Mouse (Mus musculus) midbrain, postnatal 0 days (tissue): ENCODE measurements around the gene Psrc1. TPM values are rescaled to one million over a fixed set of nuclear protein-coding genes. Genes with fewer than 3 reads are reported as not detected.

Source experiments
- ATAC-seq: fragments of 200-750 bp; cut with Nextera tagmentation; 2 replicates; pipeline ENCODE4 v1.8.0; 2017; ENCODE audit warnings: moderate number of reproducible peaks, mild to moderate bottlenecking, moderate TSS enrichment, moderate library complexity; ENCODE audit not compliant: low FRiP score
- DNase-seq: peaks from one replicate; pipeline ENCODE4 v3.0.0-alpha.2; 2015; ENCODE audit warnings: low spot score
- H3K27ac ChIP-seq: fragments of 300-500 bp; sonication (generic); 2 replicates; pipeline ENCODE4 v1.5.1; 2014; ENCODE audit warnings: low read depth, mild to moderate bottlenecking, low read length, mixed read lengths
- H3K27me3 ChIP-seq: fragments of 300-500 bp; sonication (generic); 2 replicates; pipeline ENCODE4 v1.6.1; 2014; ENCODE audit warnings: low read length, control low read depth, mixed read lengths; ENCODE audit not compliant: insufficient read depth
- H3K36me3 ChIP-seq: fragments of 300-500 bp; sonication (generic); 2 replicates; pipeline ENCODE4 v1.6.1; 2014; ENCODE audit warnings: low read length, control low read depth, mixed read lengths; ENCODE audit not compliant: insufficient read depth
- H3K4me1 ChIP-seq: fragments of 300-500 bp; sonication (generic); 2 replicates; pipeline ENCODE4 v1.6.1; 2014; ENCODE audit warnings: mild to moderate bottlenecking, control low read depth, antibody characterized with exemption, low read length, mixed read lengths; ENCODE audit not compliant: insufficient read depth
- H3K4me2 ChIP-seq: fragments of 300-500 bp; sonication (generic); 2 replicates; pipeline ENCODE4 v1.6.1; 2014; ENCODE audit warnings: low read depth, mild to moderate bottlenecking, low read length, mixed read lengths; ENCODE audit not compliant: poor library complexity, severe bottlenecking
- H3K4me3 ChIP-seq: fragments of 300-500 bp; sonication (generic); 2 replicates; pipeline ENCODE4 v1.5.1; 2014; ENCODE audit warnings: low read depth, mild to moderate bottlenecking, low read length, moderate library complexity
- H3K9ac ChIP-seq: fragments of 300-500 bp; sonication (generic); replicated peaks from 2 replicates; pipeline ENCODE4 v1.6.1; 2014; ENCODE audit warnings: mild to moderate bottlenecking, low read length, moderate library complexity, mixed read lengths; ENCODE audit not compliant: poor library complexity, severe bottlenecking
- H3K9me3 ChIP-seq: fragments of 300-500 bp; sonication (generic); 2 replicates; pipeline ENCODE4 v1.6.1; 2016; ENCODE audit warnings: low read length, control low read depth
- CTCF ChIP-seq: IDR thresholded peaks from 2 replicates; pipeline ENCODE4 v1.5.1; 2016; ENCODE audit warnings: antibody characterized with exemption, mild to moderate bottlenecking
- WGBS: fragments of 180-500 bp; shearing (Covaris S2); extraction: QIAGEN DNeasy Blood & Tissue Kit; methylation state at CpG from one replicate; pipeline ENCODE4 v1.1.7; 2014; 5-methylcytosine and 5-hydroxymethylcytosine counted together
- polyA plus RNA-seq: library from polyadenylated mRNA; unstranded; fragments of >200 nt; fragmentation: Nextera tagmentation; extraction: Ambion mirVana; gene quantifications from 2 replicates; pipeline ENCODE4 v1.2.1, GENCODE M21; 2015
- total RNA-seq: library from RNA; depleted of rRNA; stranded (reverse); fragments of >200 nt; gene quantifications from 2 replicates; pipeline ENCODE4 v1.2.3, GENCODE M21; 2014

Psrc1 gene
- total and polyA plus RNA-seq, 2 experiments from 2014 or later: 3.2 to 5.6 TPM

DNA sequence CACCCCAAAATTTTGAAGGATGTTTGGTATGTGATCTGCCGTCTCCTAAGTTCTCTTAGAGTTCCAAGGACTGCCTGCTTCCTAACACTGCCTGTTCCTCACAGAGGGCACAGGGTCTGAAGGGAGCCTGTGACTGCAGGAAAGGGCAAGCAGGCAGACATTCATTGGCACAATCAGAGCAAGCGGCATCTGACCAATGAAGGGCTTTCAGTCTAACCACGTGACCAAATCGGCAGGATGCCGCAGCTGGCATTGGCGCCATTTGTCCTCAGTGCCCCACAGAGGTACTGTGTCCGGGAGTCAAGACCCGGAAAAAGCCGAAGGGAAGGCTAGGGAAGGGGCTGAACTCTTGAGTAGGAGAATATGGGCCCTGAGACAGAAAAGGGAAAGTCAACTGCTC is 16.5 kb upstream of the Psrc1 start:
- no peak overlapping the region for H3K9ac ChIP-seq
- no peak overlapping the region for H3K4me2 ChIP-seq
- ATAC-seq (peak; percentile 52; the same call in 1 of the 2 replicates), DNase-seq (peak; percentile 56)
- 60% methylated on average over 9 of the region's 9 CpGs for WGBS
- H3K9me3 ChIP-seq: no peaks in the 10 kb centered on the region
- TF ChIP-seq CTCF: no peak
- H3K4me1 ChIP-seq: no peaks in the 10 kb centered on the region
- H3K4me3 ChIP-seq: no peak overlapping the region
- no peaks in the 10 kb centered on the region for H3K36me3 ChIP-seq
- H3K27me3 ChIP-seq: no peaks in the 10 kb centered on the region
- H3K27ac ChIP-seq: no peak overlapping the region

DNA sequence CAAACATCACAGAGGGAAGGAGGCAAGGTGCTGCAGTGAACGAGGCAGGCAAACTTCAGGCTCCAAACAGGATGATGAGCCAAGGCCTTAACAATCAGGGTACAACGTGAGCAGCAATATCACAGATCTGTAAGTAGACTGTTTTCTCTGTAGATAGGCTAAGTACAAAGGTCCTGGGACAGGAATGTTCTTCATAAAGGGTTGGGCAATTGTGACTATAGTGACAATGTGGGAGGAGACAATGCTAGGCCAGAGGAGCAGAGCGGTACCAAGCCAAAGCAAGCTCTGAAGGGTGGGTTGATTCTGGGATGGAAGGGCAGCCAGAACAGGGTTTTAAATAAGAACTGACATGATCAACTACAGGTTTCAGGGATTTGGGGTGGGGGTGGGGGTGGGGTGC is 15.8 kb upstream of the Psrc1 start:
- no peak overlapping the region for H3K4me3 ChIP-seq
- ATAC-seq: no peak
- H3K36me3 ChIP-seq: no peaks in the 10 kb centered on the region
- H3K27me3 ChIP-seq: no peaks in the 10 kb centered on the region
- no peak overlapping the region for H3K4me2 ChIP-seq
- H3K9ac ChIP-seq: no peak overlapping the region
- no peaks in the 10 kb centered on the region for H3K4me1 ChIP-seq
- WGBS: 79% methylated on average over 3 of the region's 3 CpGs
- no peaks in the 10 kb centered on the region for H3K9me3 ChIP-seq
- H3K27ac ChIP-seq: no peak overlapping the region
- TF ChIP-seq CTCF: no peak
- DNase-seq: no peak

GRCm38 (mm10) chr3:108368721-108369120 is 14.9 kb upstream of the Psrc1 start:
- Histone ChIP-seq H3K27ac (no peak overlapping the region), H3K4me1 (no peaks in the 10 kb centered on the region), H3K36me3 (no peaks in the 10 kb centered on the region), H3K4me3 (no peak overlapping the region), H3K9me3 (no peaks in the 10 kb centered on the region), H3K9ac (no peak overlapping the region), H3K4me2 (no peak overlapping the region), H3K27me3 (no peaks in the 10 kb centered on the region)
- TF ChIP-seq CTCF: no peak
- DNase-seq (no peak), ATAC-seq (no peak)
- WGBS: 79% methylated on average over 5 of the region's 5 CpGs

DNA sequence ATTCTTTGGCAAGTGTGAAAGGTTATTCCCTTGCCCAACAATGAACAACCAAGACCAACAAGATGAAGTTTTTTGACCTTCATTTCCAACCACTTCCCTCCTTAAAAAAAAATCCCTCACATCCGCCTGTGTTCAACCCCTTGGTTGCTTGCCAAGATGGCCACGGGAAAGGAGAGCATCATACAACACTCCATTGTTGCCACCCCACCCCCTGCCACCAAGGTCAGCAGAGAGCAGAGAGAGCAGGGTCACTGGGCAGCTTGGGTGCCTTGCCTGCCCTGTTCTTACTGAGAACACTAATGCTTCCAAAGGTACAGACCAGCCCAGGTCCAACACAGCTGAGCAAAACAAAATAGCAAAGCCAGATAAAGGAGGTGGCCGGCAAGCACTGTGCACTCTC is 11.4 kb upstream of the Psrc1 start:
- Histone ChIP-seq H3K27me3 (no peaks in the 10 kb centered on the region), H3K9ac (no peak overlapping the region), H3K27ac (no peak overlapping the region), H3K4me1 (no peaks in the 10 kb centered on the region), H3K9me3 (no peaks in the 10 kb centered on the region), H3K36me3 (no peaks in the 10 kb centered on the region), H3K4me3 (no peak overlapping the region), H3K4me2 (no peak overlapping the region)
- 63% methylated on average over 3 of the region's 3 CpGs for WGBS
- no peak for TF ChIP-seq CTCF
- DNase-seq (no peak), ATAC-seq (no peak)

DNA sequence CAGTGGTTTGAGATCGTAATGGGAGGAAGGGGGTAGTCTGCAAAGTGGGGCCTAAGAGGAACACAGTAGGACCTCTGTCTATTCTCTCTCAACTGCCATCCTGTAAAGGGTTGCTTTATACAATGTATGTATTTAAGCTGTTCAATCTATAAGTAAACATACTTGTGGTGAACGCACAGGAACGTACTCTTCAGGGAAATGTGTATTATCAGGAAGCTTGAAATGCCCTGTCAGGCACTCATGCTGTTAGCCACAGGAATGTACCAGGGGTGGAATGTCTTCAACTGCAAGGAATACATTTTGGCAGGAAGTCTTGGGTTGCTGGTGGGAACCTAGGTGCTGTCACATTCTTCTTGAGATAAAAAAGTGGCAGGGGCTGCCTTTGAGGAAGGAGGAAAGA is 10.9 kb upstream of the Psrc1 start:
- WGBS: 83% methylated on average over 3 of the region's 3 CpGs
- Histone ChIP-seq H3K9me3 (no peaks in the 10 kb centered on the region), H3K36me3 (no peaks in the 10 kb centered on the region), H3K4me1 (no peaks in the 10 kb centered on the region), H3K4me2 (no peak overlapping the region), H3K9ac (no peak overlapping the region), H3K27ac (no peak overlapping the region), H3K27me3 (no peaks in the 10 kb centered on the region), H3K4me3 (no peak overlapping the region)
- ATAC-seq (no peak), DNase-seq (no peak)
- TF ChIP-seq CTCF: no peak

DNA sequence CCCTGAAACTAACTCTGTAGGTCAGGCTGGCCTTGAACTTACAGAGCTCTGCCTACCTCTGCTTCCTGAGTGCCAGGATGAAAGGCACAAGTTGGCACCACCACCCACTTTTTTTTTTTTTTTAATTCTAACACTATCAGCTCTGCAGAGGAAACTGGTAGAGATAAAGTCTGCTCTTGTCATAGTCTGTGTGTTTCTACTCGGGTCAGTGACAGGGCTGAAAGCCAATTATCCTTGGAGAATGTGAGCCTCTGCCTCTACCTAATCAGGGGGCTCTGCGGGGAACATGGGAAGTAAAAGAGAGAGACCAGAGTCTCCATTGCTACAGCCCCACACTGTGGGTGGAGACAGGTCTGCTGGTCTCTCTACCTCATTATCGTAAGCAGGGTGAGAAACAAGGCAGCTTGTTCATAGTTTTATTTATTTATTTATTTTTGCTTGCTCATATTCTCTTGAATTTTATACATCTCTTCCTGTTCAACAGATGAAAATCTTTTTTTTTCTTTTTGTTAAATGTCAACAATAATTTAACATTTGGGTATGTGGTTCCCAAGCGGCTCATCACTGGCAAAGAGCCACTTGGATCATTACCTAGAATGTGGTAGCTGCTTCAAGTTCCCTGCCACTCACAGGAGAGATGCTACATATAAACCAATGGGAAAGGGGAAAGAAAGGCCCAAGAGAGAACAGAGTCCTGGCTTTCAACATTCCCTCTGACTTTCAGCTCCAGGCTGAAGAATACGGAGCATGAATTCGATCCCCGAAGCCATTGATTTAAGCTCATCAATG is 4.6 kb upstream of the Psrc1 start:
- H3K4me2 ChIP-seq: no peak overlapping the region
- H3K4me1 ChIP-seq: no peaks in the 10 kb centered on the region
- no peaks in the 10 kb centered on the region for H3K36me3 ChIP-seq
- peak; percentile 33 for DNase-seq
- no peaks in the 10 kb centered on the region for H3K27me3 ChIP-seq
- ATAC-seq: no peak
- no peaks in the 10 kb centered on the region for H3K9me3 ChIP-seq
- H3K4me3 ChIP-seq: no peak overlapping the region
- no peak overlapping the region for H3K27ac ChIP-seq
- 72% methylated on average over 7 of the region's 7 CpGs for WGBS
- TF ChIP-seq CTCF: no peak
- no peak overlapping the region for H3K9ac ChIP-seq
